Mouse (Mus musculus) CD8-positive naive resting alpha-beta T cell, adult 2 months (primary cell): ENCODE measurements around the gene Dpm1.

ENCODE experiments used
- DNase-seq, 2 experiments: peaks; one replicate each; pipeline ENCODE4 v3.0.0; 2022; ENCODE audit warnings: low read depth in 2 of 2, low spot score in 2 of 2

Dpm1 gene

GRCm38 (mm10) chr2:168229116-168230025 lies 1.0 kb downstream of the Dpm1 start:
- peak in 1 of 2 experiments; percentile 44 for DNase-seq

GRCm38 (mm10) chr2:168223326-168223725 lies 7.1 kb downstream of the Dpm1 start:
- no peak for DNase-seq

- no peak for DNase-seq
These were observed 16.5 kb downstream of the Dpm1 start for GRCm38 (mm10) chr2:168213788-168214397.

- no peak for DNase-seq
These were observed 22.5 kb downstream of the Dpm1 start for GRCm38 (mm10) chr2:168207883-168208282.

GRCm38 (mm10) chr2:168206725-168207644 lies 23.4 kb downstream of the Dpm1 start, which contains the start of gene Adnp:
Gene Adnp, minus strand, starts transcription at chr2:168207112.
- peak; percentile 96 to 97 for DNase-seq

DNA sequence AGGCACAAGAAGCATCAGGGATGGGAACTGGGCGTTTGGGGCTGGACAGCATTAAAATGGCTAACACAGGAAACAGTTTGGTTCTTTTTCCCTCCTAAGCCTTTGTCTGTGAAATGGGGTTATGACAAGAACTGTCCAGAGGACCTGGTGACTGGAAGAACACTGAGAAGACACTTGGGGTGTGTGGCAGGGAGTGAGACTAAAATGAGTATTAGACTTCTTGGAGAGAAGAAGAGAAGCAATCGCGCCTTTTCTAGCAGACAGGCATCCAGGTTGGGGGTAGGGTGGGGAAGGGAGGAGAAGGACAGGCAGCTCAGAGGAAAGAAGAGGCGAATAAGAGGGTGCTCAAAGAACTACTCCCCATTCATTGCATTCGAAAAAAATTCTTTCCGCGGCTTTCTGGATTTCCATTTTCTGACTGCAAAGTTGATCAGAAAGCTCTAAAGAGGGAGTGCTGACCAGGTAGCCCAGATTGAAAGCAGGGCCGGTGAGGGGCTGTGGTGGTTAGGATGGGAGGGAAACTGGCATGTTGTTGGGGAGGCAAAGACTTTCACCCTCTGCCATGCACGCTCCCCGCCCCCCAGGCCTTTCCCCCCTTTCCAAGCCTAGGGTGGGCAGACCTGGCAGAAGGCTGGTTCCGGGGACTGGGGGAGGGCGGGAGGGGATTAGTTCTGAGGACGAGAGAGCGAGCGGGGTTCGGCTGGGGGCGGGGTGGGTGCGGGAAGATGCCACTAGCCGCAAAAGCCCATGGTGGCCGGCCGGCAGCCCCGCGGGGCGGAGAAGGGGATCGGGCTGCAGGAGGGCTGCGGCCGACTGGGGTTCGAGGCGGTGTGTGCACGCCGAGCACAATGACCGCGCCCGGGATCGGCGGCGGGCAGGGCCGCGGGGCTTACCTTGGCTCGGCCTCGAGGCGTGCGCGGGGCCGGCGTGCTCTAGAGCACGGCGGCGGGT lies 24.4 kb downstream of the Dpm1 start:
- peak in 1 of 2 experiments; percentile 10 for DNase-seq

DNA sequence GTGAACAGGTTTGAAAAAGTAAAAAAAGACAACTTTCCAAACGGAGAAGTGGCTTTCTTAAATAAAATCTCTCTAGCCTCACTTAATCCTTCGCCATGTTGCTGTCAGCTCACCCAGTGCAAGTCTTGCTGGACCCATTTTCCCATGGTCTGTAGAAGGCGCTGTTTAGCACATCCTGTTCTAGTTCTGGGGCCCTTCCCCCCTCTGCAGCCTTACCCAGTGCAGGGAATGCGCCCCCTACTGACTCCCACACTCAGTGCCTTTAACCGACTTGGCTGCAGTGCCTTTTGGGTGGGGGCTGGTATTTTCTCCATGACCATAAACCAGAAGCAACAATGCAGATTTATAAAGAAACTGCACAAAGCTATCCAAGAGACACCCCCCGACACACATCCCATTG lies 25.1 kb downstream of the Dpm1 start:
- peak; percentile 89 to 95 for DNase-seq

- no peak for DNase-seq
These were observed 25.9 kb downstream of the Dpm1 start for GRCm38 (mm10) chr2:168204476-168204999.

DNA sequence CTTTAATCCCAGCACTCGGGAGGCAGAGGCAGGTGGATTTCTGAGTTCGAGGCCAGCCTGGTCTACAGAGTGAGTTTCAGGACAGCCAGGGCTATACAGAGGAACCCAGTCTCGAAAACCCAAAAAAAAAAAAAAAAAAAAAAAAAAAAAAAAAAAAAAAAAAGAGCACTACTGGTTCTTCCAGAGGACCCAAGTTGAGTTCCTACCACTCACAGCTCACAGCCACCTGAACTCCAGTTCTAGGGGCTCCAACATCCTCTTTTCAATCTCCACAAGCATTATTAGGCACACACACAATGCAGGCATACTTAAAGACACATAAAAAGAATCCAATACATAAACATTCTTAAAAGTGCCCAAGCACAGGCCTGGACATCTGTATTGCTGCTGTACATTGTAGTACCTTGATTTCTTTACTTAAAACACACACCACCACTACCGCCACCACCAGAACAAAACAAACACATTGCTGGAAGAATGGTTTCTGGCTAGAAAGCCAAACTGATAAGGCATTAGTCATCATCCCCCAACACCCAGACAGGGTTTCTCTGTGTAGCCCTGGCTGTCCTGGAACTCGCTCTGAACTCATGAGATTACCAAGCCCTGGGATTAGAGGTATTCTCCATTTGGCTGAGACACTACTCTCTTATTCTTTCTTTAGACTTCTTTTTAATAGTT lies 30.2 kb downstream of the Dpm1 start:
- no peak for DNase-seq

GRCm38 (mm10) chr2:168199476-168199875 lies 30.9 kb downstream of the Dpm1 start:
- DNase-seq = no peak

- DNase-seq = no peak
These were observed 32.0 kb downstream of the Dpm1 start for GRCm38 (mm10) chr2:168198421-168198820.

GRCm38 (mm10) chr2:168195721-168196120 lies 34.7 kb downstream of the Dpm1 start:
- DNase-seq = no peak

DNA sequence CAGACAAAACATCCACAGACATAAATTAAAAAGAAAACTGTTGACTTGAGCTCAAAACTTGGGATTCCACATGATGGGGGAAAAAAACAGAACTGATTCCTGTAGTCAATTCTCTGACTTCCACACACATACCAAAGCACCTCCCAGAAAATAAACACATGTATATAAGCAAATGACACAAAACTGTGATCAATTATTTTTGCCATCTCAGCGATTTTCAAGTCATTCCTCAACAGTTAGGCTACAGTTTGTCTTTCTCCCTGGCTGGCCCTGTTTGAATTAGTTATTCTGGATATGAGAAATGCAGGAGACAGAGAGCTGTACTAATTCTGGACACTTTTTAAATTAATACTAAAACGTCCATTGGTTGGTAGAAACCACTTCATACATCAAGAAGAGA lies 36.7 kb downstream of the Dpm1 start:
- DNase-seq = no peak

- DNase-seq = no peak
These were observed 38.5 kb downstream of the Dpm1 start for GRCm38 (mm10) chr2:168191856-168192255.

GRCm38 (mm10) chr2:168175946-168176345 lies 54.4 kb downstream of the Dpm1 start:
- no peak for DNase-seq

- DNase-seq = peak; percentile 40 to 48
These were observed 60.2 kb downstream of the Dpm1 start for GRCm38 (mm10) chr2:168170167-168170685.

DNA sequence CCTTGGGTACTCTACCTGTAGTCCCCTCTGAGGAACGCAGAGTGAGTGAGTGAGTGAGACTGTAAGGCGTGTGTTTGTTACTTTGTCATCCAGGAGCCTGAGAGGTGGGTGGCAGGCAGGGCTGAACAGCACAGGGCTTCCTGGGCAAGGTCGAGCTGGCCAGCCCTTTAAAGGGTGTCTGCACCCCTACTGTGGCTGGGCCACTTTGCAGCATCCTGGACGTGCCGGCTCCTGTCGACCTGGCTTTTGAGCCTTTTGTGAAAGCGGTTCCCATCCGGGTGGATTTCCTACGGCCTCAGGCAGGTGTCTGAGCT lies 60.6 kb downstream of the Dpm1 start:
- DNase-seq = no peak

DNA sequence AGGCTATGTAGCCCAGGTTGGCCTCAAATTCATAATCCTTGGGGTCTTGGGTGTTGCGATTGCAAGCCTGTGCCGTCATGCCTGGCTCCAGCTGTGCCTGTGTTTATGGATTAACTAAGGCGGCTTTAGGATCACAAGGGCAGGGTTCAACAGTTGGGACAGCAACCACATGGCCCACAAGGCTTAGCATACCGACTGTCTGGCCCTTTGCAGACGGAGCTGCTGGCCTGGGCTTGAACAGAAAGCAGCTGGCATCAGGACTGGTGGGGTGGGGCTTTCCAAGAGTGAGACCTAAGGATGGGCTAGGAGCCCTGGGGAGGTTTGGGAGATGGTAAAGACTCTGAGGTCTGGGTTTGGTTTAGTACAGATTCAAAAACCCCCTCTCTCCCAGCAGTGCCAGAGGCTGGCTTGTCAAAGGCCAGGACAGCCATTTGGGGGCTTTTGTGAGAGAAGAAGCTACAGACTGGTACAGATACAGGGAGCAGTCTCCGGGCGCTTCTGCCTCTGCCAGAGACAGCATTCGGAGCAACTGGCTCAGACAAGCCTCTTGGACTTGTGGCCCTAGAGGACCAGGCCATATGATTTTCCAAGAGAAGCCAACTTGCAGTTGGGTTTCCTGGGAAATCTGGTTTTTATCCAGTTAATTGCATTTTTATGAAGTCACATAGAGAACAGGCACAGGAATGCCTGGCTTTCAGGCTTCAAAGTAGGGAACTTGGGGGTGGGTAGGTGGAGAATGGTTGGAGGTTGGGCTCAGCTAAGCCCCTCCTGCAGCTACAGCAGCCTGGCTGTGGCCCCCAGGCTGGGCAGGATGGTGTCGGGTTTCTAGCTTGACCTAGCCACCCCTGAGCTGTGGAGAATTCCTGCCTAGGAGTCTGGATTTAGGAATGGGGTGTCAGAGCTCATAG lies 61.2 kb downstream of the Dpm1 start:
- DNase-seq = no peak
